Mouse (Mus musculus) cerebellum, adult 2 months (tissue): ENCODE measurements around the gene Slc34a2.

Experiments used
- CTCF ChIP-seq: fragments of 200-500 bp; IDR thresholded peaks from 2 replicates; pipeline ENCODE4 v1.5.1; 2011; ENCODE audit warnings: low read depth, mild to moderate bottlenecking, control low read depth, low read length, moderate library complexity, borderline replicate concordance; ENCODE audit not compliant: insufficient read depth
- POLR2A ChIP-seq: fragments of 200-500 bp; IDR thresholded peaks from 2 replicates; pipeline ENCODE4 v1.6.1; 2011; ENCODE audit warnings: low read length, control low read depth, borderline replicate concordance; ENCODE audit not compliant: insufficient read depth

GRCm38 (mm10) chr5:53118212-53118611, 80.3 kb downstream of the Slc34a2 start:
- TF ChIP-seq CTCF (no peak), POLR2A (no peak)
